Mouse (Mus musculus) liver, embryonic 12.5 days (tissue): Measurements from ENCODE around the gene Kif26b. TPM values are rescaled to one million over a fixed set of nuclear protein-coding genes. Genes with fewer than 3 reads are reported as not detected.
A peak's percentile ranks its signal among the peaks of the same experiment; 100 is the strongest.

Experiments used
- ATAC-seq: fragments of 200-750 bp; cut with Nextera tagmentation; 2 replicates; pipeline ENCODE4 v1.8.0; 2017; ENCODE audit warnings: moderate number of reproducible peaks, mild to moderate bottlenecking, moderate library complexity
- H3K27ac ChIP-seq: fragments of 300-500 bp; sonication (generic); 2 replicates; pipeline ENCODE4 v1.5.1; 2016; ENCODE audit warnings: mild to moderate bottlenecking
- H3K27me3 ChIP-seq: fragments of 300-500 bp; sonication (generic); replicated peaks from 2 replicates; pipeline ENCODE4 v1.6.1; 2016; ENCODE audit warnings: mild to moderate bottlenecking, moderate library complexity
- H3K36me3 ChIP-seq: fragments of 300-500 bp; sonication (generic); 2 replicates; pipeline ENCODE4 v1.6.1; 2016; ENCODE audit warnings: mild to moderate bottlenecking, moderate library complexity
- H3K4me1 ChIP-seq: fragments of 300-500 bp; sonication (generic); 2 replicates; pipeline ENCODE4 v1.6.1; 2016
- H3K4me2 ChIP-seq: fragments of 300-500 bp; sonication (generic); 2 replicates; pipeline ENCODE4 v1.6.1; 2016; ENCODE audit warnings: mild to moderate bottlenecking, moderate library complexity
- H3K4me3 ChIP-seq: fragments of 300-500 bp; sonication (generic); 2 replicates; pipeline ENCODE4 v1.5.1; 2016; ENCODE audit warnings: mild to moderate bottlenecking, moderate library complexity
- H3K9ac ChIP-seq: fragments of 300-500 bp; sonication (generic); 2 replicates; pipeline ENCODE4 v1.6.1; 2016; ENCODE audit warnings: mild to moderate bottlenecking, moderate library complexity
- H3K9me3 ChIP-seq: fragments of 300-500 bp; sonication (generic); replicated peaks from 2 replicates; pipeline ENCODE4 v1.6.1; 2016; ENCODE audit warnings: mild to moderate bottlenecking, moderate library complexity
- WGBS: fragments of 180-500 bp; shearing (Covaris S2); methylation state at CpG from one replicate; pipeline ENCODE4 v1.1.7; 2016; ENCODE audit not compliant: insufficient replicate concordance; 5-methylcytosine and 5-hydroxymethylcytosine counted together
- polyA plus RNA-seq: library from polyadenylated mRNA; unstranded; fragments of >200 nt; fragmentation: Nextera tagmentation; extraction: Ambion mirVana; gene quantifications from 2 replicates; pipeline ENCODE4 v1.2.1, GENCODE M21; 2016

Gene Kif26b
- polyA plus RNA-seq, 1 experiment from 2014 or later, result 0.67 TPM

GRCm38 (mm10) chr1:178677630-178678221 lies 148.8 kb downstream of the Kif26b start:
- H3K27ac ChIP-seq, result no peak overlapping the region
- ATAC-seq, result no peak
- H3K4me3 ChIP-seq, result no peak overlapping the region
- H3K4me2 ChIP-seq, result no peak overlapping the region
- H3K9ac ChIP-seq, result no peak overlapping the region
- H3K9me3 ChIP-seq, result no peaks in the 10 kb centered on the region
- no peaks in the 10 kb centered on the region for H3K36me3 ChIP-seq
- WGBS, result 60% methylated on average over 4 of the region's 4 CpGs
- no peaks in the 10 kb centered on the region for H3K27me3 ChIP-seq
- peaks cover 12% of the 10 kb centered on the region; the same call in 1 of the 2 replicates for H3K4me1 ChIP-seq

- Histone ChIP-seq H3K4me2 (no peak overlapping the region), H3K4me1 (0 out of 2 replicates have a peak, but pooled peaks cover 5% of the 10 kb centered on the region), H3K27ac (no peak overlapping the region), H3K27me3 (0 out of 2 replicates have a peak, but pooled peaks cover 7% of the 10 kb centered on the region), H3K9me3 (no peaks in the 10 kb centered on the region), H3K36me3 (no peaks in the 10 kb centered on the region), H3K9ac (no peak overlapping the region), H3K4me3 (no peak overlapping the region)
- WGBS, result 64% methylated on average over 10 of the region's 10 CpGs
- no peak for ATAC-seq
Measured at GRCm38 (mm10) chr1:178683631-178684030, 154.7 kb downstream of the Kif26b start.

- Histone ChIP-seq H3K4me2 (no peak overlapping the region), H3K9ac (no peak overlapping the region), H3K4me1 (0 out of 2 replicates have a peak, but pooled peaks cover 5% of the 10 kb centered on the region), H3K4me3 (no peak overlapping the region), H3K36me3 (no peaks in the 10 kb centered on the region), H3K9me3 (no peaks in the 10 kb centered on the region), H3K27ac (no peak overlapping the region), H3K27me3 (0 out of 2 replicates have a peak, but pooled peaks cover 7% of the 10 kb centered on the region)
- 38% methylated on average over 8 of the region's 8 CpGs for WGBS
- no peak for ATAC-seq
Measured at GRCm38 (mm10) chr1:178684991-178685680, 156.2 kb downstream of the Kif26b start.

- Histone ChIP-seq H3K9ac (no peak overlapping the region), H3K4me3 (no peak overlapping the region), H3K27me3 (0 out of 2 replicates have a peak, but pooled peaks cover 7% of the 10 kb centered on the region), H3K4me2 (no peak overlapping the region), H3K4me1 (0 out of 2 replicates have a peak, but pooled peaks cover 5% of the 10 kb centered on the region), H3K9me3 (no peaks in the 10 kb centered on the region), H3K27ac (no peak overlapping the region), H3K36me3 (no peaks in the 10 kb centered on the region)
- no peak for ATAC-seq
Measured at GRCm38 (mm10) chr1:178686881-178687280, 158.0 kb downstream of the Kif26b start.

GRCm38 (mm10) chr1:178689512-178689911 lies 160.6 kb downstream of the Kif26b start:
- Histone ChIP-seq H3K27ac (no peak overlapping the region), H3K9ac (no peak overlapping the region), H3K4me1 (0 out of 2 replicates have a peak, but pooled peaks cover 5% of the 10 kb centered on the region), H3K4me2 (no peak overlapping the region), H3K27me3 (peaks cover 7% of the 10 kb centered on the region; the same call in 1 of the 2 replicates), H3K36me3 (no peaks in the 10 kb centered on the region), H3K9me3 (no peaks in the 10 kb centered on the region), H3K4me3 (no peak overlapping the region)
- WGBS, result 50% methylated on average over 4 of the region's 4 CpGs
- ATAC-seq, result no peak

GRCm38 (mm10) chr1:178691679-178692078 lies 162.8 kb downstream of the Kif26b start:
- no peaks in the 10 kb centered on the region for H3K36me3 ChIP-seq
- H3K4me2 ChIP-seq, result no peak overlapping the region
- no peak overlapping the region for H3K9ac ChIP-seq
- H3K4me1 ChIP-seq, result no peaks in the 10 kb centered on the region
- H3K9me3 ChIP-seq, result no peaks in the 10 kb centered on the region
- peaks cover 6% of the 10 kb centered on the region; the same call in 1 of the 2 replicates for H3K27me3 ChIP-seq
- H3K27ac ChIP-seq, result no peak overlapping the region
- no peak for ATAC-seq
- H3K4me3 ChIP-seq, result no peak overlapping the region
- WGBS, result 88% methylated on average over 1 of the region's 3 CpGs

GRCm38 (mm10) chr1:178700102-178700501 lies 171.2 kb downstream of the Kif26b start:
- H3K9me3 ChIP-seq, result no peaks in the 10 kb centered on the region
- H3K9ac ChIP-seq, result no peak overlapping the region
- H3K4me2 ChIP-seq, result no peak overlapping the region
- H3K4me3 ChIP-seq, result no peak overlapping the region
- H3K36me3 ChIP-seq, result no peaks in the 10 kb centered on the region
- WGBS, result 64% methylated on average over 4 of the region's 4 CpGs
- H3K27ac ChIP-seq, result no peak overlapping the region
- no peak for ATAC-seq
- peaks cover 4% of the 10 kb centered on the region; the same call in 1 of the 2 replicates for H3K27me3 ChIP-seq
- H3K4me1 ChIP-seq, result no peaks in the 10 kb centered on the region

GRCm38 (mm10) chr1:178703496-178703895 lies 174.6 kb downstream of the Kif26b start:
- no peak overlapping the region for H3K27ac ChIP-seq
- H3K9ac ChIP-seq, result no peak overlapping the region
- H3K4me2 ChIP-seq, result no peak overlapping the region
- H3K27me3 ChIP-seq, result peaks cover 4% of the 10 kb centered on the region; the same call in 1 of the 2 replicates
- ATAC-seq, result no peak
- H3K4me3 ChIP-seq, result no peak overlapping the region
- peaks cover 9% of the 10 kb centered on the region for H3K4me1 ChIP-seq
- 59% methylated on average over 8 of the region's 8 CpGs for WGBS
- H3K9me3 ChIP-seq, result no peaks in the 10 kb centered on the region
- no peaks in the 10 kb centered on the region for H3K36me3 ChIP-seq

- H3K4me1 ChIP-seq, result peaks cover 50% of the 10 kb centered on the region
- H3K4me3 ChIP-seq, result no peak overlapping the region
- 53% methylated on average over 7 of the region's 7 CpGs for WGBS
- ATAC-seq, result no peak
- H3K4me2 ChIP-seq, result 0 out of 2 replicates have a peak overlapping the region, but pooled peaks have one; percentile 4
- H3K27ac ChIP-seq, result no peak overlapping the region
- H3K27me3 ChIP-seq, result no peaks in the 10 kb centered on the region; the same call in 1 of the 2 replicates
- no peak overlapping the region for H3K9ac ChIP-seq
- H3K36me3 ChIP-seq, result no peaks in the 10 kb centered on the region
- no peaks in the 10 kb centered on the region for H3K9me3 ChIP-seq
Measured at GRCm38 (mm10) chr1:178707925-178708351, 179.0 kb downstream of the Kif26b start.

- Histone ChIP-seq H3K9ac (no peak overlapping the region), H3K36me3 (no peaks in the 10 kb centered on the region), H3K27ac (no peak overlapping the region), H3K4me3 (no peak overlapping the region), H3K9me3 (no peaks in the 10 kb centered on the region), H3K27me3 (no peaks in the 10 kb centered on the region; the same call in 1 of the 2 replicates), H3K4me2 (0 out of 2 replicates have a peak overlapping the region, but pooled peaks have one; percentile 8), H3K4me1 (peaks cover 55% of the 10 kb centered on the region)
- ATAC-seq, result no peak
- 66% methylated on average over 1 of the region's 1 CpGs for WGBS
Measured at GRCm38 (mm10) chr1:178708356-178708755, 179.4 kb downstream of the Kif26b start.

- peak; percentile 97 for ATAC-seq
- Histone ChIP-seq H3K27me3 (no peaks in the 10 kb centered on the region), H3K4me1 (peaks cover 57% of the 10 kb centered on the region), H3K27ac (peak overlapping the region; percentile 69), H3K36me3 (no peaks in the 10 kb centered on the region), H3K9me3 (no peaks in the 10 kb centered on the region), H3K4me3 (no peak overlapping the region), H3K4me2 (peak overlapping the region; percentile 48), H3K9ac (peak overlapping the region; percentile 10; the same call in 1 of the 2 replicates)
- 34% methylated on average over 9 of the region's 9 CpGs for WGBS
Measured at GRCm38 (mm10) chr1:178712189-178712873, 183.4 kb downstream of the Kif26b start.

GRCm38 (mm10) chr1:178714209-178714608 lies 185.3 kb downstream of the Kif26b start:
- no peak overlapping the region for H3K4me2 ChIP-seq
- no peak for ATAC-seq
- 81% methylated on average over 5 of the region's 5 CpGs for WGBS
- H3K9ac ChIP-seq, result no peak overlapping the region
- no peak overlapping the region for H3K4me3 ChIP-seq
- peaks cover 41% of the 10 kb centered on the region for H3K4me1 ChIP-seq
- no peak overlapping the region for H3K27ac ChIP-seq
- no peaks in the 10 kb centered on the region for H3K27me3 ChIP-seq
- H3K36me3 ChIP-seq, result no peaks in the 10 kb centered on the region
- no peaks in the 10 kb centered on the region for H3K9me3 ChIP-seq
